Mouse (Mus musculus): ENCODE measurements at regions not wholly inside any gene's neighbourhood (a gene's known extent, or its start where the extent isn't known, plus 50 kb on each side); places are given as distances from the start of the nearest gene placed in this dataset.

- TF ChIP-seq CTCF (IDR thresholded peaks at IDR 0.05; ENCODE audit: low read depth) (no peak), EP300 (optimal IDR thresholded peaks at IDR 0.05) (no peak)
Measured at GRCm38 (mm10) chr7:72438552-72438951, 132.1 kb upstream of the Mctp2 start.
